Mouse (Mus musculus): ENCODE results near the gene Fem1a. TPM values are rescaled to one million over a fixed set of nuclear protein-coding genes. Genes with fewer than 3 reads are reported as not detected.
A peak's percentile ranks its signal among the peaks of the same experiment; 100 is the strongest.

The Fem1a gene
- polyA plus RNA-seq, 1 experiment from 2014 or later: 25.6 TPM

DNA sequence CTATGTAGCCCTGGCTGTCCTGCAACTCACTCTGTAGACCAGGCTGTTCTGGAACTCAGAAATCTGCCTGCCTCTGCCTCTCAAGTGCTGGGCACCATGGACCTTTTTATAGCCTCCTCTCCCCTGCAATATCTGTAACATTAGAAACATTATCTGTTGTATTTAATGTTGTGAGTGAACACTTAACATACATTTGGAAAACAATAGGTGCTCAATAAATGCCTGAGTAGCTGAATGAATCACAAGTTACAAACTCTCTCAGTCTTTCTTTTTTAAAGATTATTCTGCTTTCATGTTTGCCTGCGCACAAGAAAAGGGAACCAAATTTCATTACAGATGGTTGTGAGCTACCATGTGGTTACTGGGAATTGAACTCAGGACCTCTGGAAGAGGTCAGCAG, 41.6 kb downstream of the Fem1a start:
- 92% methylated on average over 1 of the region's 1 CpGs for WGBS
- H3K36me3 ChIP-seq (ENCODE audit: control insufficient read depth, insufficient read depth): no peaks in the 10 kb centered on the region
- H3K4me3 ChIP-seq (ENCODE audit: low read length): no peak overlapping the region
- H3K4me1 ChIP-seq (ENCODE audit: control insufficient read depth, insufficient read depth, low read length): peaks cover 9% of the 10 kb centered on the region
- H3K9me3 ChIP-seq (replicated peaks; ENCODE audit: control insufficient read depth, low read length): no peaks in the 10 kb centered on the region
- ATAC-seq (replicated peaks; ENCODE audit: extremely low read depth, insufficient read depth, low FRiP score): no peak
- no peak overlapping the region for H3K27ac ChIP-seq (ENCODE audit: low read length)
- H3K9ac ChIP-seq (ENCODE audit: low read length): no peak overlapping the region
- no peak overlapping the region for H3K4me2 ChIP-seq (ENCODE audit: low read depth, low read length)
- no peaks in the 10 kb centered on the region for H3K27me3 ChIP-seq (ENCODE audit: control insufficient read depth, insufficient read depth, low read length)

DNA sequence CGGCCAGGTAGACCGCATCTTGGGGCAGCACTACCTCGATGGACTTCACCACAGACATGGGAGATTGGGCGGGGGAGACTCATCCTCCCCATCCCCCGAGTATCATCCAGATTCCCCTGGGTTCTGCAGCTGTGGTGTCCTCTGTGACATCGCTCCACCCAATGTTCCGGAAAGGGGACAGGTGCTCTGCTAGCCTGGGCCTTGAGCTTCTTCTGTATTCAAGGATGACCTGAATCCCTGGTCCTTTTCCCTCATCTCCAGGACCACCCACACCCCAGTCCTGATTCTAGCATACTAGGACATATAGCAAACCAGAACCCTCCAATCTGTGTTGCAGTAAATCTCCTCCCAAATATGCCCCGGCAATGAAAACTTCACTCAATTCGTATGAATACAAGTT, 43.6 kb downstream of the Fem1a start, which contains the start of gene Arrdc5:
Gene Arrdc5, minus strand, starts transcription at position 101 of the 400 bp plus-strand sequence.
- Histone ChIP-seq H3K4me1 (ENCODE audit: control insufficient read depth, insufficient read depth, low read length) (peaks cover 16% of the 10 kb centered on the region), H3K9ac (ENCODE audit: low read length) (no peak within 1 kb of the TSS), H3K27ac (ENCODE audit: low read length) (no peak within 1 kb of the TSS), H3K4me3 (ENCODE audit: low read length) (no peak within 1 kb of the TSS), H3K36me3 (ENCODE audit: control insufficient read depth, insufficient read depth) (no peaks in the 10 kb centered on the region), H3K9me3 (replicated peaks; ENCODE audit: control insufficient read depth, low read length) (no peaks in the 10 kb centered on the region), H3K27me3 (ENCODE audit: control insufficient read depth, insufficient read depth, low read length) (no peaks in the 10 kb centered on the region), H3K4me2 (ENCODE audit: low read depth, low read length) (no peak within 1 kb of the TSS)
- no peak for ATAC-seq (replicated peaks; ENCODE audit: extremely low read depth, insufficient read depth, low FRiP score)
- 86% methylated on average over 9 of the region's 9 CpGs for WGBS

- Histone ChIP-seq H3K9ac (ENCODE audit: low read length) (peak overlapping the region; percentile 77), H3K36me3 (ENCODE audit: control insufficient read depth, insufficient read depth) (peaks cover 2% of the 10 kb centered on the region), H3K4me3 (ENCODE audit: low read length) (peak overlapping the region; percentile 79; the same call in 1 of the 2 replicates), H3K4me1 (ENCODE audit: control insufficient read depth, insufficient read depth, low read length) (peaks cover 29% of the 10 kb centered on the region), H3K9me3 (replicated peaks; ENCODE audit: control insufficient read depth, low read length) (no peaks in the 10 kb centered on the region), H3K4me2 (ENCODE audit: low read depth, low read length) (peak overlapping the region; percentile 99), H3K27ac (ENCODE audit: low read length) (peak overlapping the region; percentile 87), H3K27me3 (ENCODE audit: control insufficient read depth, insufficient read depth, low read length) (no peaks in the 10 kb centered on the region)
- 32% methylated on average over 13 of the region's 13 CpGs for WGBS
- 0 out of 2 replicates have a peak, but pooled peaks have one; percentile 19 for ATAC-seq (replicated peaks; ENCODE audit: extremely low read depth, insufficient read depth, low FRiP score)
Observed at GRCm38 (mm10) chr17:56302363-56302996, 45.9 kb downstream of the Fem1a start.

DNA sequence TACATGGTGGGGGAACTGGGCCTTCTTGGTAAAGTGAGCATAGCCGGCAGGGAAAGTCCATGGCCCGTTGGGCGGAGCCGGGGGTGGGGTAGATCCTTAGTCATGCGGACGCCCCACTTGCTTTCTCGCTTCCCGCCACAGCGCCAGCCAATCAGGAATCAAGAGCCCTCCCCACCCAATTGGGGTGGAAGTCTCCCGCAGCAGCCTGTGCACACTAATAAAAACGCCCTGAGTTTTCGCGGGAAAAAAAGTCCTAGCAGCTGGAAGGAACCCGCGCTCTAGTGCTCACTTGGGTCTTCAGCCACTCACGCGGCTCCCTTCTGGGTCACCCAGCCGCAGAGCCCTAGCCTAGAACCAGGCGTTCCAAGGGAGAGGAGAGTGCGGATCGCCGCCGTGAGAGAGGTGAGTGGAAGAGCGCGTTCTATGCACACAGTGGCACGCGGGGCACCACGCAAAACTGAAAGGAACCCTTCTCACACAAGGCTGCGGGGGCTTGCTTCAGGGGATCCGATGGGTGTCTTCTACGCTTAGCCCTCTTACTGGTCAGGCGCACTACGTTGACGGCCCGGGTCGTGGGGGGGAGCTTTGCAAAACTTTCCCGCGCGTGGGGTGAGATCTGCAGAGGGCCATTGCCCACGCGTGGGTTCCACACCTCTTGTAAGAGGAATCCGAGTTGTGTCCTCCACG, 46.7 kb downstream of the Fem1a start, which contains the start of gene Uhrf1:
Gene Uhrf1, plus strand, starts transcription at position 162 of the 687 bp plus-strand sequence.
- Histone ChIP-seq H3K36me3 (ENCODE audit: control insufficient read depth, insufficient read depth) (peaks cover 2% of the 10 kb centered on the region), H3K4me2 (ENCODE audit: low read depth, low read length) (peak within 1 kb of the TSS; percentile 99), H3K4me1 (ENCODE audit: control insufficient read depth, insufficient read depth, low read length) (peaks cover 29% of the 10 kb centered on the region), H3K27ac (ENCODE audit: low read length) (peak within 1 kb of the TSS; percentile 87), H3K9ac (ENCODE audit: low read length) (peak within 1 kb of the TSS; percentile 77), H3K4me3 (ENCODE audit: low read length) (peak within 1 kb of the TSS; percentile 79), H3K9me3 (replicated peaks; ENCODE audit: control insufficient read depth, low read length) (no peaks in the 10 kb centered on the region), H3K27me3 (ENCODE audit: control insufficient read depth, insufficient read depth, low read length) (no peaks in the 10 kb centered on the region)
- peak; percentile 81 for ATAC-seq (replicated peaks; ENCODE audit: extremely low read depth, insufficient read depth, low FRiP score)
- under 1% methylated on average over 43 of the region's 43 CpGs for WGBS

GRCm38 (mm10) chr17:56303847-56304586, 47.4 kb downstream of the Fem1a start:
- Histone ChIP-seq H3K9ac (ENCODE audit: low read length) (peak overlapping the region; percentile 77), H3K4me1 (ENCODE audit: control insufficient read depth, insufficient read depth, low read length) (peaks cover 29% of the 10 kb centered on the region), H3K4me3 (ENCODE audit: low read length) (peak overlapping the region; percentile 79), H3K27me3 (ENCODE audit: control insufficient read depth, insufficient read depth, low read length) (no peaks in the 10 kb centered on the region), H3K27ac (ENCODE audit: low read length) (peak overlapping the region; percentile 87), H3K9me3 (replicated peaks; ENCODE audit: control insufficient read depth, low read length) (no peaks in the 10 kb centered on the region), H3K36me3 (ENCODE audit: control insufficient read depth, insufficient read depth) (peaks cover 5% of the 10 kb centered on the region), H3K4me2 (ENCODE audit: low read depth, low read length) (peak overlapping the region; percentile 99)
- peak; percentile 91 for ATAC-seq (replicated peaks; ENCODE audit: extremely low read depth, insufficient read depth, low FRiP score)
- under 1% methylated on average over 67 of the region's 68 CpGs for WGBS

DNA sequence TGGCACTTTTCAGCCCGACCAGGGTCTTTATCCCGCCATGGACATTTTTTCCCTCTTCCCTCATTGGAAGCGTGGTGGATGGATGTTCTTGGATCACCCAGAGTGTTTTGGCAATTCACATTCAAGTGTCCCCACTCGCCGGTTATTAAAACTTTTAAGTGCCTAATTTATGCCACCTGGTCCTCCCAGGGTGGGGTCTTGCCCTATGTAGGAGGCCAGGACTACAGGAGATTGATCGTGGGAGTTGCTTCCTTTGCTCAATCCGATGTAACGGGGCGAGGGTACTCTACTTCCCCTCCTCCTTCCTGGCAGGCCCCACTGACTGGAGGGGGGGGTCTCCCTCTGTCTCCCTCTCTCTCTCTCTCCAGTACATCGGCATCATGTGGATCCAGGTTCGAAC, 48.1 kb downstream of the Fem1a start:
- Histone ChIP-seq H3K4me1 (ENCODE audit: control insufficient read depth, insufficient read depth, low read length) (peaks cover 29% of the 10 kb centered on the region), H3K4me2 (ENCODE audit: low read depth, low read length) (peak overlapping the region; percentile 99), H3K9ac (ENCODE audit: low read length) (peak overlapping the region; percentile 77), H3K36me3 (ENCODE audit: control insufficient read depth, insufficient read depth) (peaks cover 10% of the 10 kb centered on the region), H3K9me3 (replicated peaks; ENCODE audit: control insufficient read depth, low read length) (no peaks in the 10 kb centered on the region), H3K4me3 (ENCODE audit: low read length) (peak overlapping the region; percentile 79), H3K27me3 (ENCODE audit: control insufficient read depth, insufficient read depth, low read length) (no peaks in the 10 kb centered on the region), H3K27ac (ENCODE audit: low read length) (no peak overlapping the region)
- ATAC-seq (replicated peaks; ENCODE audit: extremely low read depth, insufficient read depth, low FRiP score): no peak
- 15% methylated on average over 11 of the region's 11 CpGs for WGBS

DNA sequence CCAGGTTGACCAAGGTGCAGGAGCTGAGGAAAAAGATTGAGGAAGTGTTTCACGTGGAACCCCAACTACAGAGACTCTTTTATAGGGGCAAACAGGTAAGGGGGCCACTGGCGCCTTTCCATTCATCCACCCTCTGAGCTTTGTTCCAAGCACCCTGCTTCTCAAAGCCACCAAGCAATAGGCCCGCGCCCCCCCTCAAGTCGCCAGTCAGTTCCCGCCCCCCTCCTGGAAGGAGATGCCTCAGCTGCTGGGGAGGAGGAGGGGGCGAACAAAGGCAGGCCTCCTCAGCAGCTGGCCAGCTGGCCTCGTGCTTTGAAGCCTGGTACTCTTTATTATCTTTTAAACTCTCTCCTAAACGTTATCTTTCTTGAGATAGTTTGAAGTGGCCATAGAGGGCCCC, 48.5 kb downstream of the Fem1a start:
- Histone ChIP-seq H3K4me3 (ENCODE audit: low read length) (peak overlapping the region; percentile 79), H3K4me1 (ENCODE audit: control insufficient read depth, insufficient read depth, low read length) (peaks cover 29% of the 10 kb centered on the region), H3K4me2 (ENCODE audit: low read depth, low read length) (peak overlapping the region; percentile 99), H3K36me3 (ENCODE audit: control insufficient read depth, insufficient read depth) (peaks cover 10% of the 10 kb centered on the region), H3K27ac (ENCODE audit: low read length) (no peak overlapping the region), H3K9me3 (replicated peaks; ENCODE audit: control insufficient read depth, low read length) (no peaks in the 10 kb centered on the region), H3K9ac (ENCODE audit: low read length) (peak overlapping the region; percentile 77), H3K27me3 (ENCODE audit: control insufficient read depth, insufficient read depth, low read length) (no peaks in the 10 kb centered on the region)
- no peak for ATAC-seq (replicated peaks; ENCODE audit: extremely low read depth, insufficient read depth, low FRiP score)
- WGBS: 34% methylated on average over 9 of the region's 9 CpGs

GRCm38 (mm10) chr17:56305826-56306225, 49.2 kb downstream of the Fem1a start:
- H3K4me3 ChIP-seq (ENCODE audit: low read length): no peak overlapping the region; the same call in 1 of the 2 replicates
- H3K4me1 ChIP-seq (ENCODE audit: control insufficient read depth, insufficient read depth, low read length): peaks cover 29% of the 10 kb centered on the region
- peak overlapping the region; percentile 99 for H3K4me2 ChIP-seq (ENCODE audit: low read depth, low read length)
- 53% methylated on average over 8 of the region's 8 CpGs for WGBS
- H3K27ac ChIP-seq (ENCODE audit: low read length): no peak overlapping the region
- H3K27me3 ChIP-seq (ENCODE audit: control insufficient read depth, insufficient read depth, low read length): no peaks in the 10 kb centered on the region
- no peak for ATAC-seq (replicated peaks; ENCODE audit: extremely low read depth, insufficient read depth, low FRiP score)
- no peak overlapping the region for H3K9ac ChIP-seq (ENCODE audit: low read length)
- H3K9me3 ChIP-seq (replicated peaks; ENCODE audit: control insufficient read depth, low read length): no peaks in the 10 kb centered on the region
- peaks cover 16% of the 10 kb centered on the region for H3K36me3 ChIP-seq (ENCODE audit: control insufficient read depth, insufficient read depth)

Data from heart, embryonic 16.5 days (tissue).